Mouse (Mus musculus) lung, embryonic 14.5 days (tissue): ENCODE results near the gene Arhgef5. TPM values are rescaled to one million over a fixed set of nuclear protein-coding genes. Genes with fewer than 3 reads are reported as not detected.
"Not testable (repeated sequence)": the region's sequence is repeated elsewhere in the genome, so short reads cannot be mapped to it uniquely, and the experiment has no call there.

Experiments
- ATAC-seq: fragments of 200-750 bp; cut with Nextera tagmentation; 2 replicates; pipeline ENCODE4 v1.8.0; 2017; ENCODE audit warnings: mild to moderate bottlenecking, moderate TSS enrichment, moderate library complexity; ENCODE audit not compliant: insufficient read depth
- DNase-seq: peaks from one replicate; pipeline ENCODE4 v3.0.0-alpha.2; 2015
- H3K27ac ChIP-seq: fragments of 300-500 bp; sonication (generic); 2 replicates; pipeline ENCODE4 v1.5.1; 2014; ENCODE audit warnings: low read depth, mild to moderate bottlenecking, moderate library complexity
- H3K27me3 ChIP-seq: fragments of 300-500 bp; sonication (generic); 2 replicates; pipeline ENCODE4 v1.6.1; 2014; ENCODE audit warnings: low read length, control low read depth; ENCODE audit not compliant: insufficient read depth
- H3K36me3 ChIP-seq: fragments of 300-500 bp; sonication (generic); 2 replicates; pipeline ENCODE4 v1.6.1; 2014; ENCODE audit warnings: control low read depth; ENCODE audit not compliant: insufficient read depth
- H3K4me1 ChIP-seq: fragments of 300-500 bp; sonication (generic); 2 replicates; pipeline ENCODE4 v1.6.1; 2014; ENCODE audit warnings: antibody characterized with exemption, control low read depth; ENCODE audit not compliant: insufficient read depth
- H3K4me2 ChIP-seq: fragments of 300-500 bp; sonication (generic); 2 replicates; pipeline ENCODE4 v1.6.1; 2014; ENCODE audit warnings: mild to moderate bottlenecking
- H3K4me3 ChIP-seq: fragments of 300-500 bp; sonication (generic); 2 replicates; pipeline ENCODE4 v1.5.1; 2014; ENCODE audit warnings: low read depth, low read length
- H3K9ac ChIP-seq: fragments of 300-500 bp; sonication (generic); 2 replicates; pipeline ENCODE4 v1.6.1; 2014
- H3K9me3 ChIP-seq: fragments of 300-500 bp; sonication (generic); 2 replicates; pipeline ENCODE4 v1.6.1; 2016; ENCODE audit warnings: low read depth, low read length, control low read depth
- CTCF ChIP-seq: IDR thresholded peaks from 2 replicates; pipeline ENCODE4 v1.5.1; 2016; ENCODE audit warnings: antibody characterized with exemption, low read depth
- WGBS: fragments of 180-500 bp; shearing (Covaris S2); extraction: QIAGEN DNeasy Blood & Tissue Kit; methylation state at CpG from one replicate; pipeline ENCODE4 v1.1.7; 2014; 5-methylcytosine and 5-hydroxymethylcytosine counted together
- polyA plus RNA-seq: library from polyadenylated mRNA; unstranded; fragments of >200 nt; fragmentation: Nextera tagmentation; extraction: Ambion mirVana; gene quantifications from 2 replicates; pipeline ENCODE4 v1.2.1, GENCODE M21; 2014

Gene Arhgef5
- 20.3 and 21.2 TPM in 2 replicates for polyA plus RNA-seq

- Histone ChIP-seq H3K9me3 (no peaks in the 10 kb centered on the region), H3K4me1 (peaks cover 9% of the 10 kb centered on the region; the same call in 1 of the 2 replicates), H3K4me3 (peak within 1 kb of the TSS; percentile 74), H3K27me3 (no peaks in the 10 kb centered on the region), H3K27ac (peak within 1 kb of the TSS; percentile 83), H3K4me2 (peak within 1 kb of the TSS; percentile 85), H3K9ac (peak within 1 kb of the TSS; percentile 91), H3K36me3 (0 out of 2 replicates have a peak, but pooled peaks cover 7% of the 10 kb centered on the region)
- under 1% methylated on average over 47 of the region's 48 CpGs for WGBS
- no peak for TF ChIP-seq CTCF
- ATAC-seq (peak; percentile 86), DNase-seq (peak; percentile 76)
Observed at GRCm38 (mm10) chr6:43265363-43266041, at the start of gene Arhgef5. Gene Arhgef5 (plus strand): TSS chr6:43265582.

- not testable (repeated sequence) for H3K36me3 ChIP-seq, H3K9me3 ChIP-seq, H3K9ac ChIP-seq, H3K27me3 ChIP-seq, H3K27ac ChIP-seq, H3K4me3 ChIP-seq, ATAC-seq, H3K4me2 ChIP-seq, H3K4me1 ChIP-seq, DNase-seq
- WGBS: 85% methylated on average over 1 of the region's 1 CpGs
Observed at GRCm38 (mm10) chr6:43231255-43231654, 34.1 kb upstream of the Arhgef5 start, which contains the start of gene Olfr47. Gene Olfr47 (plus strand): TSS chr6:43231529.

GRCm38 (mm10) chr6:43242061-43242460 lies 23.3 kb upstream of the Arhgef5 start:
- no peak overlapping the region for H3K4me2 ChIP-seq
- no peak overlapping the region for H3K27ac ChIP-seq
- no peak for ATAC-seq
- WGBS: 14% methylated on average over 4 of the region's 4 CpGs
- DNase-seq: peak; percentile 67
- no peaks in the 10 kb centered on the region for H3K4me1 ChIP-seq
- no peak overlapping the region for H3K9ac ChIP-seq
- no peak overlapping the region for H3K4me3 ChIP-seq
- TF ChIP-seq CTCF: peak; percentile 50
- no peaks in the 10 kb centered on the region for H3K36me3 ChIP-seq
- H3K27me3 ChIP-seq: no peaks in the 10 kb centered on the region
- no peaks in the 10 kb centered on the region for H3K9me3 ChIP-seq

- Histone ChIP-seq H3K36me3 (no peaks in the 10 kb centered on the region), H3K27ac (no peak overlapping the region), H3K9me3 (no peaks in the 10 kb centered on the region), H3K4me1 (no peaks in the 10 kb centered on the region), H3K4me3 (no peak overlapping the region), H3K27me3 (no peaks in the 10 kb centered on the region), H3K9ac (no peak overlapping the region), H3K4me2 (no peak overlapping the region)
- 55% methylated on average over 3 of the region's 3 CpGs for WGBS
- no peak for TF ChIP-seq CTCF
- no peak for DNase-seq
- no peak for ATAC-seq
Observed at GRCm38 (mm10) chr6:43247396-43247795, 18.0 kb upstream of the Arhgef5 start.

GRCm38 (mm10) chr6:43252994-43253393 lies 12.4 kb upstream of the Arhgef5 start:
- Histone ChIP-seq H3K4me1 (no peaks in the 10 kb centered on the region), H3K27ac (no peak overlapping the region), H3K27me3 (no peaks in the 10 kb centered on the region), H3K9me3 (no peaks in the 10 kb centered on the region), H3K9ac (no peak overlapping the region), H3K4me3 (no peak overlapping the region), H3K4me2 (no peak overlapping the region), H3K36me3 (no peaks in the 10 kb centered on the region)
- no peak for TF ChIP-seq CTCF
- ATAC-seq: no peak
- WGBS: 50% methylated on average over 1 of the region's 1 CpGs
- no peak for DNase-seq

- peak; percentile 57; the same call in 1 of the 2 replicates for ATAC-seq
Observed at GRCm38 (mm10) chr6:43254193-43254926, 11.0 kb upstream of the Arhgef5 start.

GRCm38 (mm10) chr6:43260756-43261155 lies 4.6 kb upstream of the Arhgef5 start:
- Histone ChIP-seq H3K4me2 (no peak overlapping the region), H3K4me1 (no peaks in the 10 kb centered on the region), H3K9me3 (no peaks in the 10 kb centered on the region), H3K4me3 (no peak overlapping the region), H3K36me3 (0 out of 2 replicates have a peak, but pooled peaks cover 7% of the 10 kb centered on the region), H3K9ac (no peak overlapping the region), H3K27ac (no peak overlapping the region), H3K27me3 (no peaks in the 10 kb centered on the region)
- no peak for DNase-seq
- WGBS: 67% methylated on average over 2 of the region's 2 CpGs
- no peak for ATAC-seq
- no peak for TF ChIP-seq CTCF

More at GRCm38 (mm10) chr6:43254193-43254926, 11.0 kb upstream of the Arhgef5 start:
- Histone ChIP-seq H3K9ac (no peak overlapping the region), H3K27me3 (no peaks in the 10 kb centered on the region), H3K36me3 (no peaks in the 10 kb centered on the region), H3K9me3 (no peaks in the 10 kb centered on the region), H3K4me3 (no peak overlapping the region), H3K27ac (no peak overlapping the region), H3K4me2 (no peak overlapping the region), H3K4me1 (no peaks in the 10 kb centered on the region)
- peak; percentile 75 for TF ChIP-seq CTCF
- WGBS: 61% methylated on average over 7 of the region's 7 CpGs
- peak; percentile 77 for DNase-seq
